Mouse (Mus musculus) left cerebral cortex, adult 8-10 months (tissue): Measurements from ENCODE around the gene Krt18. TPM values are rescaled to one million over a fixed set of nuclear protein-coding genes. Genes with fewer than 3 reads are reported as not detected.
"Not testable (repeated sequence)": the region's sequence is repeated elsewhere in the genome, so short reads cannot be mapped to it uniquely, and the experiment has no call there.

Experiments
- DNase-seq, 2 experiments: peaks; one replicate each; pipeline ENCODE4 v3.0.0; 2022; ENCODE audit warnings: low spot score in 2 of 2
- total RNA-seq, 4 experiments: library from RNA; stranded (reverse); gene quantifications; 2 replicates each; pipeline ENCODE4 v1.2.4; 2022

Gene Krt18
- total RNA-seq, 4 experiments from 2014 or later, result 0.26 to 2.5 (median 1.3) TPM

DNA sequence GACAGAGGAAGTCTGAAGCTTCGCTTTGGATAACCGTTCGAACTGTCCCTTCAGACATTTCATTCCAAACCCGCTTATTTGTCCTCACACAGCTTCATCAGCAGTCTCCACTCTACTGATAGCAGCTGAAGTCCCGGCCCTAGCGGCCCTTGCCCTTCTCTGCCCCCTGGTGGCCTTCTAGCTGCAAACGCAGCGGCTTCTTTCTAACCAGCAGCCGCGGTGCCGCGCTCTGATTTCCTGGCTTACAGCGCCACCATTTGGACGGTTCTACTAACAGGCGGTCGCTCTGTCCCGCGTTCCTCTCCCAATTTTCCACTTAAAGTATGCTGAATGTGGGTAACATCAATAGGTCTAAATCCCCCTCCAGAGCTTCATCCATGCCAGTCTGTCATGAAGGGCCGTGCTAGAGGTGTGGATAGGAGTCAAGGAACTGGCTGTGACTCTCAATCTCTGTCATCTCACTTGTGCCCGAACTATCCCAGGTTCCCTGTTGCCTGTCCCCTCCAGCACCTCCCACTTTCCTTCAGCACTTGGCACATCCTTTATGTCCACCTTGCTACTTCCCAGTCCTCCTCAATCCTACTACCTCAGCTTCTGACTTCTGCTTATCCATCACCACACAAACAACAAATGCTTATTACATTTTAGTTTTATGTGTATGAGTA, 37.8 kb downstream of the Krt18 start:
- DNase-seq, result peak; percentile 77 to 79

DNA sequence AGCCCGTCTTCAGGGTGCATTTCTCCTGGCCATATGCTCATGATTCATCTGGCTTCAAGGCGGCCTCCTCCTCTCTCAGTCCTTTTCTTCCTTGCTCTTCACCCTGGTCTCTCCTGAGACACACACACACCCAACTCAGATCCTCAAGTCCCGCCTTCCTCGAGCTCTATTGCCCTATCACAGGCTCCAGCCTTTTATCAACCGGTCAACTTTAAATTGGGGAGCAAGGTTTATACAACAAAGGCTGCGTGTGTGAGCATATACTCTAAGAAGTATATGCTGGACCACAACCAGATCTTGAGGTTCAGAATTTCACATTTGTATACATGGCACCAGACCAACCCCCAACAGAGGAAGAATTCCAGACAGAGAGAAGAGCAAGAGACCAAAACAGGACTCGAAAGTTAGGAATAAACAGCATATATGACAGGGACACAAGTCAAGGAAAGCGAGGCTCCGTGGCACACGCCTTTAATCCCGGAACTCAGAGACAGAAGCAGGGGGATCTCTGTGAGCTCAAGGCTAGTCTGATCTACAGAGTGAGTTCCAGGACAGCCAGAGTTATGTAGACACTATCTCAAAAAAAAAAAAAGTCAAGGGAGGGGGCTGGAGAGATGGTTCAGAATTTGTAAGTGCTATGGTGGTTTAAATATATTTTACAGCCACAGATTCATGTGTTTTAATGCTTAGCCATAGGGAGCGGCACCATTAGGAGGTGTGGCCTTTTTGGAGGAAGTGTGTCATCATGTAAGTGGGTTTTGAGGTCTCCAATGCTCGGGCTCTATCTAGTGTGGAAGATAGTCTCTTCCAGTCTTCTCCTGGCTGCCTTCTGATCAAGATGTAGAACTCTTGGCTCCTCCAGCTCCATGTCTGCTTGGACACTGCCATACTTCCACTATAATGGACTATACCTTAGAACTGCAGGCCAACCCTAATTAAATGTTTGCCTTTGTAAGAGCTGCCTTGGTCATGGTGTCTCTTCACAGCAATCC, 42.8 kb downstream of the Krt18 start:
- DNase-seq, result no peak

DNA sequence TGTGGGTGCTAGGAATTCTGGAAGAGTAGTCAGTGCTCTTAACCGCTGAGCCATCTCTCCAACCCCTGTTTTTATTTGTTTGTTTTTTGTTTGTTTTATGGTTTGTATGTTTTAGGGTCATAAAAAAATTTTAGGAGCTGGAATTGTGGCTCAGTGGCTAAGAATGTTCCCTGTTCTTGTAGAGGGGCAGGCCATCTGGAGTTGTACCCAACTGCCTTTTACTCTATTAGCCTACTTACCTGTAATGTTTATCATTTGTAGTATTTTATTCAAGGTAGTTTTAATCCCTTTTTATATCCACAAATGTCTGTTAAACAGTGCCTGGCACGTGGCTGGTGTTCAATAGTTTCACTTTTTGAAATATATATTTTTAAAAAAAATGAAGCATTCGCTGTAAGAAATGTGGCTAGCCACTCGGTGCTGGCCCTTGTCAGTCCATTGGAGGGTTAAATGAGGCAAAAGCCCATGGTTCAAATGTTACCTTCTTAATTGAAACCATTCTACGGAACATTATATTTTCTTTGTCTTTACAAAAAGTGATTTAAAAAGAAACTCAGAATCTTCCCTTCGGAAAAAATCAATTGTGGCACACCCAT, 45.1 kb downstream of the Krt18 start:
- DNase-seq, result no peak

DNA sequence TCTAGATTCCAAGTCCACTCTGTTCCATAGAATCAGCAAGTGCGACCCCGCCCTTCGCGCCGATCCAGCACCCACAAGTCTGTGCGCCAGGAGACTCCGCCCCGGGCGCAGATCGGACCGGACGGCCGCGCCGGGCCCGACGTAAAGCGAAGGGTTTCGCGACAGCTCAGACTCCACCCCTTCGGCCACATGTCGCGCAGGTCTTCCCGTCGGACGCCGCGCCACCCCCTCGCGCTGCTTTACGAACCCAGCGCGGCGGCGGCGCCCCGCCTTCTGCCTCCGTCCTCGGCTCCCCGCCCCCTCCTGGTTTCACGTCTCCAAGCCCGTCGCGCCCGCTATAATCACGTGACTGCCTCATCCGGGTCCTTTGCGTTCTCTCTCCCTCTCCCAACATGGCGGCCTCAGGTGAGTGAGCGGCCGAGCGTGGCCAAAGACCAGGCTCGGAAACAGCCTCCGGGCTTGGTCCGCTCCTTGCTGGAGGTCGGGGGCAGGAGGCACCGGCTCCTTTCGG, 45.6 kb downstream of the Krt18 start, which contains the start of gene Eif4b:
Gene Eif4b (plus strand): TSS at position 215 of the 511 bp plus-strand sequence.
- peak; percentile 92 to 99 for DNase-seq

- peak; percentile 42 to 50 for DNase-seq
Measured at GRCm38 (mm10) chr15:102074070-102074731, 46.2 kb downstream of the Krt18 start.

GRCm38 (mm10) chr15:102074876-102075585, 47.1 kb downstream of the Krt18 start:
- DNase-seq, result no peak

- DNase-seq, result no peak
Measured at GRCm38 (mm10) chr15:102077111-102077677, 49.2 kb downstream of the Krt18 start.

GRCm38 (mm10) chr15:102079221-102079620, 51.2 kb downstream of the Krt18 start:
- no peak for DNase-seq

DNA sequence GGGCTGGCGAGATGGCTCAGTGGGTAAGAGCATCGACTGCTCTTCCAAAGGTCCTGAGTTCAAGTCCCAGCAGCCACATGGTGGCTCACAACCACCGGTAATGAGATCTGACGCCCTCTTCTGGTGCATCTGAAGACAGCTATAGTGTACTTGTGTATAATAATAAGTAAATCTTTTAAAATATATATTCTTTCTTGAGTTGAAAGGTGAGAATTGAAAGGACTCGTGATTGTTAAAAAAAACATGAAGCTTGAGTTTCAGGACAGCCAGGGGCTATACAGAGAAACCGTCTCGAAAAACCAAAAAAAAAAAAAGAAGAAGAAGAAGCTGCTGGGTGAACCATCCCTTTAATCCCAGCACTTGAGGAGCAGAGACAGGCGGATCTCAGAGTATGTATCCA, 51.9 kb downstream of the Krt18 start:
- DNase-seq, result not testable (repeated sequence)

GRCm38 (mm10) chr15:102080429-102080828, 52.4 kb downstream of the Krt18 start:
- no peak for DNase-seq

Other genes starting within 250 kb of the Krt18 start
- not detected for gene Krt72, start 241.7 kb upstream of the Krt18 start, total RNA-seq
- gene Krt73, start 225.8 kb upstream of the Krt18 start, total RNA-seq, result 1 to 10 TPM in 3 of 4 experiments, under 1 TPM in 1; 0.76 to 1.4 (median 1.1) TPM
- under 1 TPM; 0.17 to 0.82 (median 0.39) TPM for gene Krt2, start 210.0 kb upstream of the Krt18 start, total RNA-seq
- 1 to 10 TPM; 1.7 to 3.3 (median 2.6) TPM for gene Krt1, start 177.4 kb upstream of the Krt18 start, total RNA-seq
- gene Krt77, start 158.5 kb upstream of the Krt18 start, total RNA-seq, result 10 to 100 TPM in 2 of 4 experiments, 1 to 10 TPM in 2; 7.2 to 11.8 (median 10.0) TPM
- not detected for gene Krt76, start 135.3 kb upstream of the Krt18 start, total RNA-seq
- gene Krt4, start 103.4 kb upstream of the Krt18 start, total RNA-seq, result not detected
- not detected for gene Krt79, start 87.9 kb upstream of the Krt18 start, total RNA-seq
- gene Krt78, start 73.9 kb upstream of the Krt18 start, total RNA-seq, result not detected
- under 1 TPM; 0.17 to 0.95 (median 0.23) TPM for gene Krt8, start 23.7 kb upstream of the Krt18 start, total RNA-seq
- 100 to 1,000 TPM; 191 to 203 (median 200) TPM for gene Eif4b, start 45.6 kb downstream of the Krt18 start, total RNA-seq
- gene Tns2, start 72.2 kb downstream of the Krt18 start, total RNA-seq, result 10 to 100 TPM; 23.3 to 29.5 (median 24.3) TPM
- gene Spryd3, start 108.1 kb downstream of the Krt18 start, total RNA-seq, result 100 to 1,000 TPM; 147 to 167 (median 161) TPM
- gene Igfbp6, start 116.2 kb downstream of the Krt18 start, total RNA-seq, result 10 to 100 TPM; 42.4 to 49.5 (median 45.5) TPM
- under 1 TPM in 2 of 4 experiments, not detected in 2; 0.26 to 0.27 TPM for gene Soat2, start 122.3 kb downstream of the Krt18 start, total RNA-seq
- 10 to 100 TPM; 72.4 to 79.4 (median 73.1) TPM for gene Zfp740, start 175.1 kb downstream of the Krt18 start, total RNA-seq
- 10 to 100 TPM; 24.6 to 38.7 (median 31.1) TPM for gene Csad, start 176.5 kb downstream of the Krt18 start, total RNA-seq
- gene Itgb7, start 203.8 kb downstream of the Krt18 start, total RNA-seq, result 1 to 10 TPM in 2 of 4 experiments, under 1 TPM in 2; 0.23 to 2.9 (median 1.7) TPM
- gene Rarg, start 229.3 kb downstream of the Krt18 start, total RNA-seq, result 10 to 100 TPM; 13.5 to 16.8 (median 16.3) TPM
- not detected for gene Gm9918, start 242.4 kb downstream of the Krt18 start, total RNA-seq